Mouse (Mus musculus): ENCODE measurements around the gene Orai2. TPM values are rescaled to one million over a fixed set of nuclear protein-coding genes. Genes with fewer than 3 reads are reported as not detected.

Orai2 gene
- polyA plus RNA-seq, 1 experiment, result 20.2 TPM

- H3K4me1 ChIP-seq (ENCODE audit: control insufficient read depth, insufficient read depth, low read length), result peaks cover 4% of the 10 kb centered on the region
- H3K4me3 ChIP-seq (ENCODE audit: insufficient read depth, low read length), result no peak overlapping the region
- no peak overlapping the region for H3K27ac ChIP-seq (ENCODE audit: insufficient read depth, low read depth, low read length)
- no peak for TF ChIP-seq CTCF (IDR thresholded peaks at IDR 0.05; ENCODE audit: low read depth, low read length)
Measured at GRCm38 (mm10) chr5:136179594-136179993, 9.1 kb upstream of the Orai2 start.

DNA sequence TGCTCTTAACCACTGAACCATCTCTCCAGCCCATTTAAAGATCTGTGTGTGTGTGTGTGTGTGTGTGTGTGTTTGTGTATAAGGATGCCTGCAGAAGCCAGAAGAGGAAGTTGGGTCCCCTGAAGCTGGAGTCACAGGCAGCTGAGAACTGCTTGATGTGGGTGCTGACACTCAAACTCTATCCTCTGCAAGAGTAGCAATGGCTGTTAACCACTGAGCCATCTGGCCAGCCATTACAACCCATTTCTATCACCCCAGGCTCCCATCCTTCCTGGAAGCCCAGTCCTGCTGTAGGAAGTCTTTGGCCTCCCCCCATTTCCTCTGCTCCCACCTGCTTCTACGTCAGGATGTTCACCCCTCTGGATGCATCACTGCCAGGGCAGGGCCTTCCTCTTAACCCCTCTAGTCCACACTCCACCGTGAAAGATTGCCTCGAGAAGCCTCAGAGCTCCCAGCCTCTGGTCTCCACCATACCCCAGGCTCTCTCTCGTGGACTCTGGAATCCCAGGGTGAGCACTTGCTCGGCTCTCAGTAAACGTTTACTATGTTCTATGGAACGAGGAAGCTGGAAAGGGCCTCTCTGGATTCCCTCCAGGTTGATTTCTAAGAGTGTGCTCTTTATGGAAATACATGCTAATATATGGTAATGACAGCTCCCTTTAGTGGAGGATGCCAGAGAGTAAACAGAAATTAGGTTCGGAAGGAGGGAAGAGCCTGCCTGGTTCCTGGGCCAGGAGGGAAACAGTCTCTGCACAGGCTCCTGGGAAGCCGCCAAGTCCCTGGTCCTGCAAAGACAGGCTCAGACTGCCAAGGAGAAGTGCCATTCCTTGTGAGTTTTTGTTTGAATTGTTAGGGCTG lies 3.3 kb upstream of the Orai2 start:
- H3K4me1 ChIP-seq (ENCODE audit: control insufficient read depth, insufficient read depth, low read length), result peaks cover 35% of the 10 kb centered on the region

DNA sequence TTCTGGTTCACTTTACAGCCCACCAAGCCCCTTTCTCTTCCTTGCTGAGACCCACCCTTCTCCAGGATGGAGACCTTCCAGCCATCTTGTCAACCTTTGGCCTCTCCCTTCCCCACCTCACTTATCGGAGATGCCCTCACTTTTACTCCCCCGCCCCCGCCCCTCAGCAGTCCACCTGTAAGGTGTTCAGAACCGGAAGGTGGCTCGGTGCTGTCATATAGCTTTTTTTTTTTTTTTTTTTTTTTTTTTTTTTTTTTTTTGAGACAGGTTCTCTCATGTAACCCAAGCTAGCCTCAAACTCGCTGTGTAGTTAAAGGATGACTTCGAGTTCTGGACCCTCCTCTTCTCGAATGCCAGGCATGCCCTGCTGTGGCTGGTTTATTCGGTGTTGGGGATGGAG lies 2.4 kb upstream of the Orai2 start:
- H3K27ac ChIP-seq (ENCODE audit: insufficient read depth, low read depth, low read length), result peak overlapping the region; percentile 96
- no peak overlapping the region for H3K4me3 ChIP-seq (ENCODE audit: insufficient read depth, low read length)
- H3K4me1 ChIP-seq (ENCODE audit: control insufficient read depth, insufficient read depth, low read length), result peaks cover 35% of the 10 kb centered on the region
- no peak for TF ChIP-seq CTCF (IDR thresholded peaks at IDR 0.05; ENCODE audit: low read depth, low read length)
- TF ChIP-seq POLR2A (IDR thresholded peaks at IDR 0.05; ENCODE audit: borderline replicate concordance, low read depth, low read length), result no peak

More for the DNA sequence above, 3.3 kb upstream of the Orai2 start:
- TF ChIP-seq POLR2A (IDR thresholded peaks at IDR 0.05; ENCODE audit: borderline replicate concordance, low read depth, low read length) (no peak), CTCF (IDR thresholded peaks at IDR 0.05; ENCODE audit: low read depth, low read length) (no peak)
- Histone ChIP-seq H3K4me3 (ENCODE audit: insufficient read depth, low read length) (no peak overlapping the region), H3K27ac (ENCODE audit: insufficient read depth, low read depth, low read length) (peak overlapping the region; percentile 68)

GRCm38 (mm10) chr5:136171363-136172341 lies 1.1 kb upstream of the Orai2 start:
- H3K4me1 ChIP-seq (ENCODE audit: control insufficient read depth, insufficient read depth, low read length), result peaks cover 35% of the 10 kb centered on the region
- H3K4me3 ChIP-seq (ENCODE audit: insufficient read depth, low read length), result peak overlapping the region; percentile 71
- peak overlapping the region; percentile 96 for H3K27ac ChIP-seq (ENCODE audit: insufficient read depth, low read depth, low read length)
- TF ChIP-seq CTCF (IDR thresholded peaks at IDR 0.05; ENCODE audit: low read depth, low read length) (no peak), POLR2A (IDR thresholded peaks at IDR 0.05; ENCODE audit: borderline replicate concordance, low read depth, low read length) (0 out of 2 replicates have a peak, but pooled peaks have one; percentile 21)

DNA sequence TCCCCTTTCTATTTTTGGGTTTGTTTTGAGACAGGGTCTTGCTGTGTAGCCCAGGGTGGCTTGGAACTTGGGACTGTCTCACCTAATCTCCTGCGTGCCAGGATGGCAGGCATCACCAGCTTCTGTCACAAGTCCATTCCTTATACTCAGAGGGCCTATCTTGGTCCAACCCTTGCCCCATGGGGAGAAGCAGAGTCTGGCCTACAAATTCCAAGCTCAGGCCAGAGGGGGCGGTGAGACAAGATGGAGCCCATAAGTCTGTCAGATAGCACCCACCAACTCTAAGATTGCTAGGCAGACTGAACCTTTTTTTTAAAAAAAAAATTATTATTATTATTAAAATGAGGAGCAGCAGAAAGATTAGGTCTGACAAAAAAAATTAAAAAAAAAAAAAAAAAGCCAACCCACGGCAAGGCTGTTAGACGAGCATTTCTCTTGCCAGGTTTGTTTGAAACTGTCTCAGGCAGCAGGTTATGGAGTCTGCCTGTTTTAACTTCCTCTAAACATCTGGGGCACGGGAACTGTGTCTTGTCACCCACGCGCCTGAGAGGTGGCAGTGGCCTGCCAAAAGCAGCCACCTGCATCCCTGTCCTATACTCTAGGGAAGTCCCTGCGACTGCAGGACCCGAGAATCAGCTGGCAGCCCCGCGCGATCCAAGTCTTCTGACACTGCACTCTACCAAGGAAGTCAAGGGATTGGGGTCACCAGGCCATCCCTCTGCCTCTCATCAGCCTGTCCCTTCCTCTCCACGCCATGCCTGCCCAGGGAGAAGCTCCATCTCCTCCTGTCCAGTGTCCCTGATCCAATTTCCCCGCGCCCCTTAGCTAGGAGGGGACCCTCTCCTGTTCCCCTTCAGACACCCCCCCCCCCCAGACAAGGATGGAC lies 644 bp downstream of the Orai2 start:
- Histone ChIP-seq H3K27ac (ENCODE audit: insufficient read depth, low read depth, low read length) (peak overlapping the region; percentile 96), H3K4me3 (ENCODE audit: insufficient read depth, low read length) (peak overlapping the region; percentile 71), H3K4me1 (ENCODE audit: control insufficient read depth, insufficient read depth, low read length) (peaks cover 33% of the 10 kb centered on the region)
- no peak for TF ChIP-seq POLR2A (IDR thresholded peaks at IDR 0.05; ENCODE audit: borderline replicate concordance, low read depth, low read length)
- TF ChIP-seq CTCF (IDR thresholded peaks at IDR 0.05; ENCODE audit: low read depth, low read length), result no peak

GRCm38 (mm10) chr5:136168071-136168470 lies 2.4 kb downstream of the Orai2 start:
- H3K27ac ChIP-seq (ENCODE audit: insufficient read depth, low read depth, low read length), result no peak overlapping the region
- H3K4me1 ChIP-seq (ENCODE audit: control insufficient read depth, insufficient read depth, low read length), result peaks cover 18% of the 10 kb centered on the region
- no peak overlapping the region for H3K4me3 ChIP-seq (ENCODE audit: insufficient read depth, low read length)
- TF ChIP-seq CTCF (IDR thresholded peaks at IDR 0.05; ENCODE audit: low read depth, low read length), result no peak
- no peak for TF ChIP-seq POLR2A (IDR thresholded peaks at IDR 0.05; ENCODE audit: borderline replicate concordance, low read depth, low read length)

- TF ChIP-seq CTCF (IDR thresholded peaks at IDR 0.05; ENCODE audit: low read depth, low read length) (no peak), POLR2A (IDR thresholded peaks at IDR 0.05; ENCODE audit: borderline replicate concordance, low read depth, low read length) (no peak)
- H3K4me1 ChIP-seq (ENCODE audit: control insufficient read depth, insufficient read depth, low read length), result peaks cover 11% of the 10 kb centered on the region
- no peak overlapping the region for H3K27ac ChIP-seq (ENCODE audit: insufficient read depth, low read depth, low read length)
- no peak overlapping the region for H3K4me3 ChIP-seq (ENCODE audit: insufficient read depth, low read length)
Measured at GRCm38 (mm10) chr5:136167296-136167695, 3.2 kb downstream of the Orai2 start.

GRCm38 (mm10) chr5:136165246-136165645 lies 5.3 kb downstream of the Orai2 start:
- no peak overlapping the region for H3K27ac ChIP-seq (ENCODE audit: insufficient read depth, low read depth, low read length)
- peaks cover 7% of the 10 kb centered on the region for H3K4me1 ChIP-seq (ENCODE audit: control insufficient read depth, insufficient read depth, low read length)
- TF ChIP-seq CTCF (IDR thresholded peaks at IDR 0.05; ENCODE audit: low read depth, low read length) (no peak), POLR2A (IDR thresholded peaks at IDR 0.05; ENCODE audit: borderline replicate concordance, low read depth, low read length) (no peak)
- H3K4me3 ChIP-seq (ENCODE audit: insufficient read depth, low read length), result no peak overlapping the region

All from bone marrow macrophage, adult 2 months (primary cell).